In genomic region chr5:114979250-114980121, GRCm38 (mm10) we compare ENCODE assay signal across 8 mouse cellular contexts. TPM values are rescaled to one million over a fixed set of nuclear protein-coding genes. Genes with fewer than 3 reads are reported as not detected.
DNase-seq lines count a peak whose midpoint lies in the region; ATAC-seq and TF ChIP-seq lines count a peak whose summit lies in the region.

No protein-coding gene starts in this region.

- H3K9me3 ChIP-seq in heart, embryonic 13.5 days = no peaks in the 10 kb centered on the region
- H3K9me3 ChIP-seq in kidney, postnatal 0 days (replicated peaks; ENCODE audit: low read length) = no peaks in the 10 kb centered on the region
- H3K9me3 ChIP-seq in liver, embryonic 11.5 days (ENCODE audit: control insufficient read depth, low read length) = no peaks in the 10 kb centered on the region

- H3K79me2 ChIP-seq in myocyte (ENCODE audit: control insufficient read depth, insufficient read depth) = no peaks in the 10 kb centered on the region

- no peak overlapping the region for H3K27ac ChIP-seq in brown adipose tissue, adult 24 weeks (replicated peaks; ENCODE audit: low read depth, low read length)
- peak overlapping the region; percentile 8; the same call in 1 of the 2 replicates for H3K27ac ChIP-seq in heart, embryonic 13.5 days (replicated peaks)
- 0 out of 2 replicates have a peak overlapping the region, but pooled peaks have one; percentile 26 for H3K27ac ChIP-seq in kidney, postnatal 0 days
- H3K27ac ChIP-seq in liver, embryonic 11.5 days (ENCODE audit: low read depth, low read length) = peak overlapping the region; percentile 86

- no peaks in the 10 kb centered on the region for H3K36me3 ChIP-seq in heart, embryonic 13.5 days
- H3K36me3 ChIP-seq in kidney, postnatal 0 days (ENCODE audit: insufficient read depth, low read length) = no peaks in the 10 kb centered on the region
- H3K36me3 ChIP-seq in liver, embryonic 11.5 days (ENCODE audit: control insufficient read depth, insufficient read depth, low read length) = no peaks in the 10 kb centered on the region
- H3K36me3 ChIP-seq in myocyte (ENCODE audit: control insufficient read depth, insufficient read depth) = no peaks in the 10 kb centered on the region

- H3K27me3 ChIP-seq in heart, embryonic 13.5 days (replicated peaks) = no peaks in the 10 kb centered on the region
- no peaks in the 10 kb centered on the region for H3K27me3 ChIP-seq in kidney, postnatal 0 days (ENCODE audit: insufficient read depth, low read length)
- no peaks in the 10 kb centered on the region for H3K27me3 ChIP-seq in liver, embryonic 11.5 days (replicated peaks; ENCODE audit: control insufficient read depth, insufficient read depth, low read length)
- no peaks in the 10 kb centered on the region for H3K27me3 ChIP-seq in myocyte (ENCODE audit: control insufficient read depth, insufficient read depth, insufficient read length)

- peak; percentile 56 to 63 for DNase-seq in CD8-positive naive resting alpha-beta T cell, adult 2 months (ENCODE audit: low read depth in 2 of 2, low spot score in 2 of 2)
- DNase-seq in kidney, postnatal 0 days (ENCODE audit: low spot score) = peak; percentile 91
- DNase-seq in liver, embryonic 11.5 days (ENCODE audit: low spot score) = peak; percentile 75
- peak; percentile 72 to 86 for DNase-seq in spleen, postnatal 4 days (ENCODE audit: low spot score in 2 of 2)

- H3K4me3 ChIP-seq in brown adipose tissue, adult 24 weeks (ENCODE audit: insufficient read depth, low read depth, low read length) = peak overlapping the region; percentile 51
- H3K4me3 ChIP-seq in heart, embryonic 13.5 days = peak overlapping the region; percentile 61
- peak overlapping the region; percentile 32 for H3K4me3 ChIP-seq in kidney, postnatal 0 days (replicated peaks; ENCODE audit: low read depth, low read length)
- H3K4me3 ChIP-seq in liver, embryonic 11.5 days (ENCODE audit: low read depth, low read length) = peak overlapping the region; percentile 51
- peak overlapping the region; percentile 7 for H3K4me3 ChIP-seq in myocyte

- 4% methylated on average over 32 of the region's 32 CpGs for WGBS in heart, embryonic 13.5 days
- 6% methylated on average over 32 of the region's 32 CpGs for WGBS in kidney, postnatal 0 days
- WGBS in liver, embryonic 11.5 days = 4% methylated on average over 32 of the region's 32 CpGs

- TF ChIP-seq POLR2A in myocyte (IDR thresholded peaks at IDR 0.05; ENCODE audit: insufficient read length, low read depth) = no peak

- peak overlapping the region; percentile 86 for H3K4me2 ChIP-seq in heart, embryonic 13.5 days
- H3K4me2 ChIP-seq in kidney, postnatal 0 days (ENCODE audit: low read length) = peak overlapping the region; percentile 70
- peak overlapping the region; percentile 99 for H3K4me2 ChIP-seq in liver, embryonic 11.5 days
- H3K4me2 ChIP-seq in myocyte (ENCODE audit: low read depth) = peak overlapping the region; percentile 96

- peak overlapping the region; percentile 76 for H3K9ac ChIP-seq in heart, embryonic 13.5 days
- H3K9ac ChIP-seq in kidney, postnatal 0 days (ENCODE audit: low read depth, low read length) = peak overlapping the region; percentile 25; the same call in 1 of the 2 replicates
- peak overlapping the region; percentile 66 for H3K9ac ChIP-seq in liver, embryonic 11.5 days (ENCODE audit: low read depth, low read length)

- ATAC-seq in erythroid progenitor cell, adult 5-6 weeks (replicated peaks; ENCODE audit: low FRiP score, poor library complexity, severe bottlenecking) = peak; percentile 96
- ATAC-seq in heart, embryonic 13.5 days (ENCODE audit: extremely low read depth, insufficient number of reproducible peaks, low FRiP score, low TSS enrichment) = peak; percentile 45
- ATAC-seq in kidney, postnatal 0 days (replicated peaks; ENCODE audit: low FRiP score, low read depth) = peak; percentile 29
- peak; percentile 87 for ATAC-seq in liver, embryonic 11.5 days (replicated peaks; ENCODE audit: low FRiP score)

- no peaks in the 10 kb centered on the region for H3K4me1 ChIP-seq in brown adipose tissue, adult 24 weeks (ENCODE audit: control insufficient read depth, insufficient read depth, insufficient read length, low read length)
- H3K4me1 ChIP-seq in heart, embryonic 13.5 days = peaks cover 16% of the 10 kb centered on the region
- no peaks in the 10 kb centered on the region for H3K4me1 ChIP-seq in kidney, postnatal 0 days (replicated peaks; ENCODE audit: insufficient read depth, low read length)
- H3K4me1 ChIP-seq in liver, embryonic 11.5 days (replicated peaks; ENCODE audit: control insufficient read depth, insufficient read depth, low read length) = peaks cover 18% of the 10 kb centered on the region

- peak; percentile 96 for TF ChIP-seq CTCF in kidney, postnatal 0 days (IDR thresholded peaks at IDR 0.05; ENCODE audit: low read depth)

- no peak overlapping the region for H3ac ChIP-seq in myocyte (ENCODE audit: control insufficient read depth, insufficient read length)

TF ChIP-seq in myocyte, 11 proteins besides CTCF, POLR2A, EP300 and RAD21:
- no peak for TF ChIP-seq TCF3 (IDR thresholded peaks at IDR 0.05; ENCODE audit: insufficient read length, low read depth)
- TF ChIP-seq MAX (IDR thresholded peaks at IDR 0.05; ENCODE audit: low read depth) = no peak
- TF ChIP-seq SRF (IDR thresholded peaks at IDR 0.05; ENCODE audit: control insufficient read depth, insufficient read length, low read depth) = no peak
- no peak for TF ChIP-seq E2F4 (IDR thresholded peaks at IDR 0.05; ENCODE audit: insufficient read depth)
- no peak for TF ChIP-seq POLR2AphosphoS2 (IDR thresholded peaks at IDR 0.05; ENCODE audit: insufficient read length, low read depth)
- no peak for TF ChIP-seq TCF12 (IDR thresholded peaks at IDR 0.05; ENCODE audit: insufficient read depth, poor library complexity, severe bottlenecking)
- TF ChIP-seq MYOG (IDR thresholded peaks at IDR 0.05; ENCODE audit: control insufficient read depth in 1 of 3, insufficient read depth in 1 of 3, insufficient read length in 2 of 3, low read depth in 2 of 3) = no peak
- no peak for TF ChIP-seq REST (IDR thresholded peaks at IDR 0.05; ENCODE audit: insufficient read depth, insufficient read length)
- TF ChIP-seq MYOD1 (IDR thresholded peaks at IDR 0.05; ENCODE audit: control insufficient read depth in 1 of 3, insufficient read length in 2 of 3, low read depth in 2 of 3) = no peak
- TF ChIP-seq USF1 (IDR thresholded peaks at IDR 0.05; ENCODE audit: low read depth) = no peak
- TF ChIP-seq CEBPB (IDR thresholded peaks at IDR 0.05; ENCODE audit: insufficient read depth, poor library complexity, severe bottlenecking) = no peak

RNA-seq across cellular contexts. Expression of gene Hnf1a, which starts 8.6 kb away (rescaled TPM):
- not detected in 2 replicates for polyA plus RNA-seq in brown adipose tissue, adult 24 weeks (2012; ENCODE audit: insufficient read depth, insufficient read length, missing spikeins)
- total RNA-seq in erythroid progenitor cell, adult 5-6 weeks (2015; ENCODE audit: low replicate concordance) = not detected in 2 replicates
- total RNA-seq in erythroid progenitor cell, adult 5-6 weeks (2017; ENCODE audit: low replicate concordance) = not detected in 2 replicates
- polyA plus RNA-seq in heart, embryonic 13.5 days (2015; fragmentation: Nextera tagmentation; extraction: Ambion mirVana) = 0.13 and 0.17 TPM in 2 replicates
- 10.8 and 12.5 TPM in 2 replicates for polyA plus RNA-seq in kidney, postnatal 0 days (2015; fragmentation: Nextera tagmentation; extraction: Ambion mirVana)
- 2.7 and 4.1 TPM in 2 replicates for polyA plus RNA-seq in liver, embryonic 11.5 days (2014; fragmentation: Nextera tagmentation; extraction: Ambion mirVana)
- not detected for polyA plus RNA-seq in myocyte (2012; fragmentation: generic; extraction: Trizol)

RNA-seq across cellular contexts. Expression of gene Sppl3, which starts 31.5 kb away (rescaled TPM):
- 15.8 and 15.9 TPM in 2 replicates for polyA plus RNA-seq in brown adipose tissue, adult 24 weeks (2012; ENCODE audit: insufficient read depth, insufficient read length, missing spikeins)
- 69.2 and 99.5 TPM in 2 replicates for total RNA-seq in erythroid progenitor cell, adult 5-6 weeks (2015; ENCODE audit: low replicate concordance)
- 73.7 and 92.4 TPM in 2 replicates for total RNA-seq in erythroid progenitor cell, adult 5-6 weeks (2017; ENCODE audit: low replicate concordance)
- polyA plus RNA-seq in heart, embryonic 13.5 days (2015; fragmentation: Nextera tagmentation; extraction: Ambion mirVana) = 6.5 and 6.9 TPM in 2 replicates
- polyA plus RNA-seq in kidney, postnatal 0 days (2015; fragmentation: Nextera tagmentation; extraction: Ambion mirVana) = 19.0 and 39.4 TPM in 2 replicates
- 14.8 and 17.6 TPM in 2 replicates for polyA plus RNA-seq in liver, embryonic 11.5 days (2014; fragmentation: Nextera tagmentation; extraction: Ambion mirVana)
- polyA plus RNA-seq in myocyte (2012; fragmentation: generic; extraction: Trizol) = 24.9 TPM

RNA-seq across cellular contexts. Expression of gene 2210016L21Rik, which starts 37.5 kb away (rescaled TPM):
- polyA plus RNA-seq in brown adipose tissue, adult 24 weeks (2012; ENCODE audit: insufficient read depth, insufficient read length, missing spikeins) = 11.2 and 11.3 TPM in 2 replicates
- total RNA-seq in erythroid progenitor cell, adult 5-6 weeks (2015; ENCODE audit: low replicate concordance) = 2.5 and 5.4 TPM in 2 replicates
- total RNA-seq in erythroid progenitor cell, adult 5-6 weeks (2017; ENCODE audit: low replicate concordance) = 1.4 and 4.3 TPM in 2 replicates
- polyA plus RNA-seq in heart, embryonic 13.5 days (2015; fragmentation: Nextera tagmentation; extraction: Ambion mirVana) = 37.4 and 40.6 TPM in 2 replicates
- 75.3 and 79.6 TPM in 2 replicates for polyA plus RNA-seq in kidney, postnatal 0 days (2015; fragmentation: Nextera tagmentation; extraction: Ambion mirVana)
- 37.1 and 40.3 TPM in 2 replicates for polyA plus RNA-seq in liver, embryonic 11.5 days (2014; fragmentation: Nextera tagmentation; extraction: Ambion mirVana)
- polyA plus RNA-seq in myocyte (2012; fragmentation: generic; extraction: Trizol) = 19.6 TPM

RNA-seq across cellular contexts. Expression of gene Oasl1, which starts 56.4 kb away (rescaled TPM):
- 1.2 TPM in 1 of 2 replicates, not detected in the other for polyA plus RNA-seq in brown adipose tissue, adult 24 weeks (2012; ENCODE audit: insufficient read depth, insufficient read length, missing spikeins)
- total RNA-seq in erythroid progenitor cell, adult 5-6 weeks (2015; ENCODE audit: low replicate concordance) = 5.4 and 9.4 TPM in 2 replicates
- 7.2 and 20.0 TPM in 2 replicates for total RNA-seq in erythroid progenitor cell, adult 5-6 weeks (2017; ENCODE audit: low replicate concordance)
- polyA plus RNA-seq in heart, embryonic 13.5 days (2015; fragmentation: Nextera tagmentation; extraction: Ambion mirVana) = 0.56 and 0.67 TPM in 2 replicates
- polyA plus RNA-seq in kidney, postnatal 0 days (2015; fragmentation: Nextera tagmentation; extraction: Ambion mirVana) = 3.1 and 3.2 TPM in 2 replicates
- 0.36 and 0.55 TPM in 2 replicates for polyA plus RNA-seq in liver, embryonic 11.5 days (2014; fragmentation: Nextera tagmentation; extraction: Ambion mirVana)
- 0.56 TPM for polyA plus RNA-seq in myocyte (2012; fragmentation: generic; extraction: Trizol)

Comparison
In these comparisons a context has a peak if more than half of its experiments do, and no peak if none do; other contexts are left out.
1. H3K4me3 ChIP-seq: peak in every context shown above with its lines; median percentile 61 in heart, embryonic 13.5 days; 51 in brown adipose tissue, adult 24 weeks; 51 in liver, embryonic 11.5 days; 32 in kidney, postnatal 0 days; 7 in myocyte.
2. ATAC-seq: peak in every context shown above with its lines; median percentile 96 in erythroid progenitor cell, adult 5-6 weeks; 87 in liver, embryonic 11.5 days; 45 in heart, embryonic 13.5 days; 29 in kidney, postnatal 0 days.
3. H3K9ac ChIP-seq: peak in every context shown above with its lines; median percentile 76 in heart, embryonic 13.5 days; 66 in liver, embryonic 11.5 days; 25 in kidney, postnatal 0 days.